Mouse (Mus musculus) megakaryocyte-erythroid progenitor cell, adult 5-6 weeks (primary cell): ENCODE data around the gene Zfyve1. TPM values are rescaled to one million over a fixed set of nuclear protein-coding genes. Genes with fewer than 3 reads are reported as not detected.
A peak's percentile ranks its signal among the peaks of the same experiment; 100 is the strongest.

Source experiments
- ATAC-seq: replicated peaks from 2 replicates; pipeline ENCODE4 v1.8.0; 2016; ENCODE audit warnings: mild to moderate bottlenecking, inconsistent platforms; ENCODE audit not compliant: severe bottlenecking, poor library complexity, low FRiP score, low TSS enrichment
- total RNA-seq, 2 experiments: library from RNA; stranded (forward) in 1 of 2; stranded (reverse) in 1 of 2; fragments of 200-1000, 215-1000 nt in 1 of 2; fragments of >200 nt in 1 of 2; fragmentation: Nextera tagmentation in 1 of 2; gene quantifications; 2 replicates each; pipeline ENCODE4 v1.2.3; 2014 to 2017

Gene Zfyve1
- total RNA-seq, 2 experiments from 2014 or later, result 10.7 to 14.2 TPM

- ATAC-seq, result no peak
Observed at GRCm38 (mm10) chr12:83527816-83528215, 69.2 kb downstream of the Zfyve1 start.

- ATAC-seq, result no peak
Observed at GRCm38 (mm10) chr12:83525822-83526544, 71.0 kb downstream of the Zfyve1 start.

- ATAC-seq, result no peak
Observed at GRCm38 (mm10) chr12:83524329-83524728, 72.7 kb downstream of the Zfyve1 start.

- ATAC-seq, result no peak
Observed at GRCm38 (mm10) chr12:83523892-83524291, 73.1 kb downstream of the Zfyve1 start.

- ATAC-seq, result no peak
Observed at GRCm38 (mm10) chr12:83523056-83523455, 74.0 kb downstream of the Zfyve1 start.

GRCm38 (mm10) chr12:83521083-83521482 lies 75.9 kb downstream of the Zfyve1 start:
- ATAC-seq, result no peak

GRCm38 (mm10) chr12:83520311-83520890 lies 76.6 kb downstream of the Zfyve1 start, which contains the start of gene Dcaf4:
Dcaf4 (plus strand) TSS chr12:83520466.
- peak; percentile 93 for ATAC-seq

GRCm38 (mm10) chr12:83517580-83517979 lies 79.4 kb downstream of the Zfyve1 start:
- peak; percentile 54 for ATAC-seq

- ATAC-seq, result no peak
Observed at GRCm38 (mm10) chr12:83514216-83514615, 82.8 kb downstream of the Zfyve1 start.

- no peak for ATAC-seq
Observed at GRCm38 (mm10) chr12:83513185-83513584, 83.8 kb downstream of the Zfyve1 start.

GRCm38 (mm10) chr12:83512783-83513182 lies 84.2 kb downstream of the Zfyve1 start:
- ATAC-seq, result no peak

GRCm38 (mm10) chr12:83510586-83510985 lies 86.4 kb downstream of the Zfyve1 start:
- no peak for ATAC-seq

- ATAC-seq, result no peak
Observed at GRCm38 (mm10) chr12:83506543-83506942, 90.5 kb downstream of the Zfyve1 start.

- peak; percentile 55 for ATAC-seq
Observed at GRCm38 (mm10) chr12:83502190-83502589, 94.8 kb downstream of the Zfyve1 start.

GRCm38 (mm10) chr12:83499256-83499655 lies 97.8 kb downstream of the Zfyve1 start:
- ATAC-seq, result no peak

GRCm38 (mm10) chr12:83497959-83498358 lies 99.1 kb downstream of the Zfyve1 start:
- ATAC-seq, result no peak

- ATAC-seq, result peak; percentile 77
Observed at GRCm38 (mm10) chr12:83496736-83497135, 100.3 kb downstream of the Zfyve1 start.
